Mouse (Mus musculus): Measurements from ENCODE around the gene Syna. TPM values are rescaled to one million over a fixed set of nuclear protein-coding genes. Genes with fewer than 3 reads are reported as not detected.

Syna gene
- total RNA-seq (2021), result not detected
- long read RNA-seq, experiment 1, result 0 reads
- long read RNA-seq, experiment 2, result 0 reads

DNA sequence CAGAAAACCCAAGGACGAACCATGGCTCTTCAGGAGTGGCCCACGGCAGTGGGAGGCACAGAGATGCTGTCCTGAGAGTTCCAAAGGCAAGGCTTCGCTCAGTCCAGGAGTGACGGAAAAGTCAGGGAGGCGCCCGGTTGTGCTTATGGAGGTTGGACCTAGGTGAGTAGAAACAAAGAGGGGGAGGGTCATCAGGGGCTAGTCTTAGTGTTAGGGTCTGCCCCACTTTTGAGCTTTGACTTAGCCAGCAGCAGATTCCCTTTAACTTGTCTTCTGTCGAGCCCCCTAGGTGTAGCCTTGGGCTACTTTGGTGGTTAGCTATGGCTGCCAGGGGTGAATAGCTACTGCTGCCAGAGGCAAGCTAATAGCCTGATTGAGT, at the start of gene Syna:
TSS of gene Syna (minus strand) at position 101 of the 379 bp plus-strand sequence.
- DNase-seq (ENCODE audit: low spot score), result no peak

DNA sequence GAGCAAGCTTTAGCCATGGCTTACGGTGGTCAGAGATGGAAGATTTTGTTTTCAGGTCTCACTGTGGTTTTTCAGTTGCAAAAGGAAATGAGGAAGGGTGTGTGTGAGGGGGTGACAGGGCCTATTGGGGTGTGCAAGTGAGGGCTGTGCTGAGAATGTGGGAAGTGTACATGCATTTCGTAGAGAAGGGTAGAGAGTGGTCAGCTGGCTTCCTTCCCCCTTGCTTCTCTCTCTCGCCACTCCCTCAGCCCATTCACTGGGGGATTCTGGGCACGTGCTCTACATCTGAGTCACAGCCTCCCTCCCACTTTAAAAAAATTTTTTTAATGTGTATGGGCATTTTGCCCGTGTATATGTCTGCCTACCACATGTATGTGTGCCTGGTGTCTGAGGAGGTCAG, 47.1 kb upstream of the Syna start:
- DNase-seq (ENCODE audit: low spot score), result no peak

DNA sequence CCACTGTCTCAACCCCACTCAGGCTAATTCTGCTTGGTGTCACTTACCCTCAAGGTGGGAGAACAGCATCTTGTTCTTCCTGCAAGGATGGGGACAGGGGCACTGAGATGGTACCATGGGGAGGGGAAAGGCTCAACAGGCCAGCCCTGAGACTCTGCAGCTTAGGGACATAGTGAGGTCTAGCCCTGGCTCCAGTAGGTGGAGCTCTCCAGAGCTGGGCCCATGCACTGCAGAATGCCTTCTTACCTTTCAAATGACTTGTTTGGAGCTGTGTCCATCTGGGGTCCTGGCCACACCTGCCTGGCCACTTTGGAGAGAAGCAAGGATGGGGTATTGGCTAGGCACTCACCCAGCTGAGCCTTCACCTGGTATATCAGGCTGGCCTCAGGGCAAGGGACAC, 46.3 kb upstream of the Syna start:
- DNase-seq (ENCODE audit: low spot score), result no peak

DNA sequence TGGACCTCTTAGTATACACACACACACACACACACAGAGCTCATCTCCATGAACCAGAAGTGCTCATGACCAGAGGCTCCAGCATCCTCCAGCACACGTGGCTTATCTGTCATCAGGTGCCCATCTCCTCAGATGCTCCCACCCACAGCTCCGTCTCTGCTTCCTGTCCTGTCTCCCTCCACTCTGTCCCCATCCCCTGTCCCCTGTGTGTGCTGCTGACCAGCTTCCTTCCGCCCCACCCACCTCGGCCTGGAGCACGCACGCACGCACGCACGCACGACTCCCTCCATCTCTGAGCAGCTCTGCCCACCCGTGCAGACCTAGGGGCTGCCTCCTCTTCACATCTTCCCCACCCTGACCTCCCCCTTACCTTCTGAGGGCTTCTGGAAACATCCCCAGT, 44.4 kb upstream of the Syna start:
- DNase-seq (ENCODE audit: low spot score), result no peak

DNA sequence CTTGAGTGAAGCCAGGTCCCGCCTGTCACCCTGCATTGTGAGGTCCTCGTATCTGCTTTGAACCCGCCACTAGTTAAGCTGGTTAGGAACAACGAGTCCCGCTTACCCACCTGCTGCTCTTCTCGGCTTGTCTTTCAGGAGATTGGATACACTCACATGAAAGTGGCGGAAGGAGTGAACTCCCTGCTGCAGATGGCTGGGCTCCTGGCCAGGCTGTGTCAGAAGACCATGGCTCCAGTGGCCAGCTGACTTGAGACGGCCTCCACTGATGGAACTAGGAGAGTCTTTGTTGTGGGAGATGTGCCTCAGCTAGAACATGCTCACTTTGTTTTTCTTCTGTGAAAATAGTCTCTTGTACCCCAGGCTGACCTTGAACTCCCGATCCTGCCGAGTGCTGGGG, 37.7 kb upstream of the Syna start:
- peak; percentile 34 for DNase-seq (ENCODE audit: low spot score)

DNA sequence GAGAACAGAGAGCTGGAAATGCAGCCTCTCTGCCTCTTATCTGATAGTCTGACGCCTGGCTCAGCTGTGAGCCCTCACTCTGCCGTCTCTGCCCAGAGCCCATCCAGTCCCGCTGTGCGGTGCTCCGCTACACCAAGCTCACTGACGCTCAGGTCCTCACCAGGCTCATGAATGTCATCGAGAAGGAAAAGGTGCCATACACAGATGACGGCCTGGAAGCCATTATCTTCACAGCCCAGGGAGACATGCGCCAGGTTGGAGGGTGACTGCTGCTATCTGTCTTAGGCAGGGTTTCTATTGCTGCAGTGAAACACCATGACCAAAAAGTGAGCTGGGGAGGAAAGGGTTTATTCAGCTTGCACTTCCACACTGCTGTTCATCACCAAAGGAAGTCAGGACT, 33.1 kb upstream of the Syna start:
- no peak for DNase-seq (ENCODE audit: low spot score)

DNA sequence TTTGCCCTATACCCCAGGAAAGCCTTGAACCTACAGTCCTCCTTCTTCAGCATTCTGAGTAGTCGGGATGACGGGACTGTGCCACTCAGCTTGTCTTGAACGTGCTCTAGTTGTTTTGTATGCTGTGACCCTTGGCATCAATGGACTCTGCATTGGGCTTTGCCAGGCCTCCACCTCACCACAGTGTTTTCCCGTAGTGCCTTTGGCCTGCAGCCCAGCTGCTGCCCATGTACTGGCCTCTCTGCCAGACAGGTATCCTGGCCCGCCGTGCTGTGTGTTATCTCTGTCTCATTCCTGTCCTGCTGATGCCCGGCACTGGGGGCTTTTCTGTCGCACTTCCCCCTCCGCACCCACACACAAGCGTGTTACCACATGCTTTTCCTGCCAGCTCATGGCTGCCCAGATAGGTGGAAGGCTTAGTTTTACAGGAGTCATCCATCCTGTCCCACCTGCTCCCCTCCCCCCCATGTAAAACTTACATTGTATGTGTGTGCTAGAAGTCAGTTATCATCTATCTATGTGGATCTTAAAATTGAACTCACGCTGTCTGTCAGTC, 32.1 kb upstream of the Syna start:
- no peak for DNase-seq (ENCODE audit: low spot score)

DNA sequence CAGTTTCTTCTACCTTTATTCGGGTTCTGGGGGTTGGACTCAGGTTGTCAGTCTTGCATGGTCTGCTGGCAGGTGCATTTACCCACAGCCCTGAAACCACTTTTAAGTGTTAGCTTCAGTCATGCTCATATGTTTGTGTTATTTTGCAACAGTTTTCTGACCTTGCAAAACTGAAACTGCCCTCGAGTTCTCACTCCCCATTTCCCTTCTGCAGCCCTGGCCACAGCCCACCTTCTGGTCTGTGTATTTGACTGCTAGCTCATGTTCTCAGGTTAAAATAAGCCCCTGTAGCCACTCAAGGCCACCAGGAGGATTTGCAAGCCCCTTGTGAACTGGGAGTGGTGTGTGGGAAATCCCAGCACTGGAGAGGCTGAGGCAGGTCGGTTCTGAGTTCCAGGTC, 29.9 kb upstream of the Syna start:
- no peak for DNase-seq (ENCODE audit: low spot score)

DNA sequence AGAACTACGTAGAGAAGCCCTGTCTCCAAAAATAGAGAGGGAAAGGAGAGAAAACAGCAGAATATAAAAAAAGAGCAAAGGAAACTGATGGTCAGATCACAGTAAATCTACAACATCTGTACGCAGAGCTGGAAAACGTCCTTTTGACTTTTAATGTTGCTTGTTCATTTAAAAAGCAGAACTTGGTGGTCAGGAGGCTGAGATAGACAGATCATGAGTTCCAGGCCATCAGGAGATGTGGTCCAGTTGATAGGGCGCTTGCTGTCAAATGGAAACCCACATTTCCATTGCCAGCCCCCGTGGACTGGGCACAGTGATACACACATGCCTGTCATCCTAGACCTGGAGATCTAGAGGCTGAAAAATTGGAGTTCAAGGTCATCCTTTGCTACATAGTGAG, 24.8 kb upstream of the Syna start:
- no peak for DNase-seq (ENCODE audit: low spot score)

DNA sequence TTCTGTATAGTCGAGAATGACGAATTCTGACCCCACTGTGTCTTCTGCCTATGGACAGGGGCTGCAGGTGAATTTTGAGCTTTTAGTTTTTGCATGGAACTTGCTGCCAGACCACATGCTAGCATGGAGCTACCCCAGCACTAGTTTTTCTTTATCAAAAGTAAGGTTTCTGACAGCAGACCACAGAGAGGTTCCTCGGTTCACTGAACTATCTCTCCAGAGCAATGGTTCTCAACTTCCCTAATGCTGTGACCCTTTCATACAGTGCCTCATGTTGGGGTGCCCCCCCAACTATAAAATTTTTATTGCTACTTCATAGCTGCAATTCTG, 23.9 kb upstream of the Syna start:
- DNase-seq (ENCODE audit: low spot score), result no peak

DNA sequence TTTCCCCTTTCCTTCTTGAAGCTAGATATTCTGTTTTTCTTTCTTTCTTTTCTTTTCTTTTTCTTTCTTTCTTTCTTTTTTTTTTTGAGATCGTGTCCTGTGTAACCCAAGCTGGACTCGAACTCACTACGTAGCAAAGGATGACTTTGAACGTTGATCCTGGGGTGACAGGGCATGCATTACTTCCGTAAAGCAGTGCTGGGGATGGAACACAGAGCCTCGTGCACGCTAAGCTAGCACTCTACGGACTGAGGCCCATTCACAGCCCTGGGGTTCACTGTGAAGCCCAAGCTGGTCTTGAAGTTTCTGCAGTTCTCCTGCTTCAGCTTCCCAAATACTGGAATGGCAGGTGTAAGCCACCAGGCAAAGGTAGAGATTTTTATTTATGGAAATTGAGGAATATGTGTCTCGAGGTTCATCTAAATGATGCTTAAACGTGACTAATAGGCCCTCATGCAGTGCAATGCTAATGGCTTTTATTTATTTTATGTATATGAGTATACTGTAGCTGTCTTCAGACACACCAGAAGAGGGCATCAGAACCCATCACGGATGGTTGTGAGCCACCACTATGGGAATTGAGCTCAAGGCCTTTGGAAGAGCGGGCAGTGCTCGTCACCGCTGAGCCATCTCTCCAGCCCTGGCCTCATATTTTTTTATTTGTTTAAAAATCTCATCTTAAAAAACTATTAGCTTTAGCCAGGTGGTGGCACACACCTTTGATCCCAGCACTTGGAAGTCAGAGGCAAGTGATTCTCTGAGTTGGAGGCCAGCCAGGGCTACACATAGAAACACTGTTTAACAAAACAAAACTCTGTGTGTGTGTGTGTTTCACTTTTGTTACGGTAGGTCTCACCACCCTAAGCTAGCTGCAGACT, 23.3 kb upstream of the Syna start:
- no peak for DNase-seq (ENCODE audit: low spot score)

DNA sequence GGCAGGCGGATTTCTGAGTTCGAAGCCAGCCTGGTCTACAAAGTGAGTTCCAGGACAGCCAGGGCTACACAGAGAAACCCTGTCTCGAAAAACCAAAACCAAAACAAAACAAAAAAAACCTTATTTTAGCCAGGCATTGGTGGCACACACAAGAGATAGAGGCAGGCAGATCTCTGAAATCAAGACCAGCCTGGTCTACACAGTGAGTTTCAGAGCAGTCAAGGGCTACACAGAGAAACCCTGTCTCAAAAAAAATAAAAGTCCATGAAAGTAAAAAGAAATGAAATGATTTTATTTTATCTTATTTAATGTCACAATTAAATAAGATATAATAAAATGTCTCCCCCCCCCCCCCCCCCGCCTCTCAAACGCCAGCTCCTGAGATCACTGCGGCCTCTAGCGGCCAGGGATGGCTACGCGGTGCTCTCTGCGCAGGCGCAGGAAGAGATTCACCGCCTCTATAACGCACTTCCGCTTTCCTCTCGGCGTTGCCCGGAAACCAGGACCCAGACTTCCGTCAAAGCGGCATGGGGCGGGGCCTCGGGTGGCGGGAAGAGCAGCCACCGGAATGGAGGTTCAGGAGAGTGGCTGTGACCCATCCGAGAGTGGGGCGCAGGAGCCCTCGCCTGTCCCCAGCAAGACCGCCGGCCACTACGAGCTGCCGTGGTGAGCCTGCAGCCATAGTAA, 22.4 kb upstream of the Syna start:
- peak; percentile 98 for DNase-seq (ENCODE audit: low spot score)

DNA sequence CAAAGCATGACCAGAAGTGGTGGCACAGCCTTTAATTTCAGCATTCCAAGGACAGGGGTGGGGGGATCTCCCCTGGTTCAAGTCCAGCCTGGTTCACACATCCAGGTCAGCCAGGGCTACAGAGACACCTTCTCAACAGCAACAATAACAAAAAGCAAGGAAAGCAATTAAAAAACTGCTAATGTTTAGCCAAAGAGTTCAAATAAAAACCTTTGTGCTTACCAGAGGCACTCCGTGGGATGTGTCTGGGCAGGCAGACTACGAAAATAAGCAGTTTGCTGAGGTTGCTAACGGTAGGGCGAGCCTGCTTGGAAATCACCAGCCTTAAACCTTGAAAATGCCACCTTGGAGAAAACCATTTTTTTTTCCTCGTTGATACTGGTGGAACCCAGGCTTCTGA, 21.2 kb upstream of the Syna start, which contains the start of gene Rfc2:
TSS of gene Rfc2 (plus strand) at position 221 of the 400 bp plus-strand sequence.
- DNase-seq (ENCODE audit: low spot score), result no peak

DNA sequence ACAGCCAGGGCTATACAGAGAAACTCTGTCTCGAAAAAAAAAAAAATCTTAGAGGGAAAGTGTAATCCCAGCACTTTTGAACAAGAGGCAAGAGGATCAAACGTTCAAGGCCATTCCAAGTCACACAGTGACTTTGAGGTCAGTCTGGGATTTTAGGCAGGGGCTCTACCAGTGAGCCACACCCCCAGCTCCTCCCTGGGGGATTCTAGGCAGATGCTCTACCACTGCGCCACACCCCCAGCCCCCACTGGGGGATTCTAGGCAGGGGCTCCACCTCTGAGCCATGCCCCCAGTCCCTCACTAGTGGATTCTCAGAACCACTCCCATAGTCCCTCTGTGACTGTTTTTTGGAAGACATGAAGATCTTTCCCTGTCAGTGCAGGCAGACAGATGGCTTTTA, 19.2 kb upstream of the Syna start:
- no peak for DNase-seq (ENCODE audit: low spot score)

DNA sequence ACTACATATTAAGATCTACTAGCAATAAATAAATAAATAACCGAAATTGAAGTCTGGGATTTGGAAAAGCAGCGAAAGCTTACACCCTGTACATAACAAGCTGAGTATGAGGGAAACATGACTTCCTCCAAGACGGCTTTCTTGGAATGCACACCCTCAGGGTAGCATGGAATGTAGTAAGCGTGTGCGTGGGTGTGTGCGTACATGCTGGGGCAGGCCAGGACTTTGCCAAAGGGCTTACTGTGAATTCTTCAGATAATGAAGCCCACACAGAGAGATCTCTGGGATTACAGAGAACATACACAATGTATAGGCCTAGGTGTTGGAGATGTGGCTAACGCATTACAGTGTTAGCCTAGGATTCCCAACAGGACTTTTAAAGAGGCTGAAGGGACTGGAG, 17.6 kb upstream of the Syna start:
- DNase-seq (ENCODE audit: low spot score), result no peak

DNA sequence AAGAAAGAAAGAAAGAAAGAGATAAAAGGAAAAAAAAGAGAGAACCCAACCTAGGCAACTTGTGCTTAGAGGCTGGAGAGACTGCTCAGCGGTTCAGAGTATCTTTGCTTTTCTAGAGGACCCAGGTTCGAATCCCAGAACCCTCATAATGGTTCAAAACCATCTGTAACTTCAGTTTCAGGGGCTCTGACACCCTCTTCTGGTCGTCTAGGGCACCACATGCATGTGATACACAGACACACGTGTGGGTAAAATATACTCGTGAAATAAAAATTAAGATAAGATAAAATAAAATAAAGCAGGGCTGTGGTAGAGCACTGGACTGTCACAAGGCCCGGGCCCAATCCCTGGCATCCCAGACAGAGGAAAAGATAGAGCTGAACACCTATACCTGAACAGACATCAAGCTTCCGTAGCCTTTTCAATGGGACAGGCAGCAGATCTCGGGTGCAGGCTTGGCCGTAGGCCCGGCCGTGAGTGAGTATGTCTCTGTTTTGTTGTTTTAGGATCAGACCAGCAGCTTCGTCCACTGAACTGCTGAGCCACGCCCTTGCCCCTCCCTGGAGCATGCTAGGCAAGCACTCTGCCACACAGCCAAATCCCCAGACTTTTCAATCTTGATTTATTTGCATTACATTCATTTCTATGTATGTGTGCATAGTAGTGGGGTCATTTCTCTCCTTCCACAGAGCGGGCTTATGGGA, 16.7 kb upstream of the Syna start:
- no peak for DNase-seq (ENCODE audit: low spot score)

DNA sequence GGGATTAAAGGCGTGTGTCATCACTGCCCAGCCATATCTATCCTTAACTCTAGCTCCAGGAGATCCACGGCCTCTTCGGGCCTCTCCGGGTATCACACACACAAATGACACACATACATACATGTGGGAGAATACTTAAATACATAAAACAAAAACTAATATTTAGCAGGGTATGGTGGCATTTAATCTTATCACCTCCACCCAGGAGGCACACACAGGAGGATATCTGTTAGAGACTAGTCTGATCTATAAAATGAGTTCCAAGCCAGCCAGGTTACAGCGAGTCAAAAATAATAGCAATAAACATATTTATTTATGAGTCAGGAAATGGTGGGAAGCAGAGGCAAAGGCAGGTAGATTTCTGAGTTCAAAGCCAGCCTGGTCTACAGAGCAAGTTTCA, 15.9 kb upstream of the Syna start:
- DNase-seq (ENCODE audit: low spot score), result no peak

DNA sequence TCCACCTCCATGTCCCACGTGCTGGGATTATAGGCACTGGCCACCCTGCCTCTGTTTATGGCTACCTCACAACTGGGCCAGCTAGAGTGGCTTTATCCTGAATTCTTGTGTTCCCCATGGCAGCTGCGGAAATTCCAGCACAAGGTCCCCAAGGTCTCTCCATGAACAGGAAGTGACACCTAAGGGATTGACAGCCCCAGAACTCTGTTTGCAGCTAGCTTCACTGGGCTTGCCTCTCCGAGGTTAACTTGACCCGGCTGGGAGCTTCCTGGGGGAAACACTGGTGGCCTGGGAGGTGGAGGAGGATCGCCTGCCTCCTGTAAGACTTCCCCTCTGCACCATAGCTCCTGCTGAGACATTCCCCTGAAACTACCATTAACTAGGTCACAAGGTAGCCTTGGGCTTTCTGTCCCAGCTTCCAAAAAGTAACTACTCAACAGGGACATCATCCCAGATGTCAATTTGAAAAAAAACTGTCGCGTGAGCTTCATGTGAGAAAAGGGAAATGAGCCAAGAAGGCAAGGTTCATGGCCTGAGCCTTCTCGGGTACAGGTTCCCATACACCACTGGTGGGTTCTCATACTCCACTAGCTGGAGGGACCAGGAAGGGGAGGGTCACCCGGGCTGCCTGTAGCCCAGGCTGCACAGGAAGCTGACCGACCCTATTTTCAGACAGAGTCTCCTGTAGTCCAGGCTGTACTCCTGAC, 12.7 kb upstream of the Syna start:
- DNase-seq (ENCODE audit: low spot score), result no peak

DNA sequence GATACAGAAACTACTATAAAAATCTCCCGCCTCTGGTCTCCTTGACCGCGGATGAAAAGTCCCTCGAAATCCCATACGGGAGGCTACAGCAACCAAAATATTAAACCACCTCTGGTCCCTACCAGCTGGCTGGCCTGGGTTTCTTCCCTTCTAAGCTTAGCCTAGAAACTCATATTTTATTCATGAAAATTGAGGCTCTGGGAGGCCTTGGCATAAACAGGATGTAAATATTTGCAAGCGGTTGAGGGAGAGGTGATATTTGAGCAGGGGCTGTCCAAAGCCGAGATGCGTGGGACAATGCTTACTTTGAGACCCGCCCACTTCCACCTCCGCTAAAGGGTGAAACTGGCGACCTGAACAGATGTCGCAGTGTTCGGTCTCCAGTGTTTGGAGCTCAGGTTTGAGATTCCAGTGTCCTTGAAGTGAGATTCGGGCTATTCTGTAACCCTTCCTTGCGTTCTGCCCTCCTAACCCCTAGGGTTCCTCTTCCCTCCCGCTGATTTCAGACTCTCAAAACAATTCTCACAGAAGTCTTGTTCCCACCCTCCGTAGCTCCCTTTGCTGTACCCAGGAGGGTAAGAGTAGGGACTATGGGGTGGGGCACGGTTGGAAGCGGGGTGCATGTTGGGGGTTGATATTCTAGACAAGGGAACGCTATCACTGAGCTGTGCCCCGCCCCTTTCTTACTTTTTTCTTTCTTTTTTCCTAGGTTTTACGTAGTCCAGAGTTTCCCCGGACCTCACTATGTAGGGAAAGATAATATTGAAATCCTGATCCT, 11.9 kb upstream of the Syna start:
- DNase-seq (ENCODE audit: low spot score), result peak; percentile 62

DNA sequence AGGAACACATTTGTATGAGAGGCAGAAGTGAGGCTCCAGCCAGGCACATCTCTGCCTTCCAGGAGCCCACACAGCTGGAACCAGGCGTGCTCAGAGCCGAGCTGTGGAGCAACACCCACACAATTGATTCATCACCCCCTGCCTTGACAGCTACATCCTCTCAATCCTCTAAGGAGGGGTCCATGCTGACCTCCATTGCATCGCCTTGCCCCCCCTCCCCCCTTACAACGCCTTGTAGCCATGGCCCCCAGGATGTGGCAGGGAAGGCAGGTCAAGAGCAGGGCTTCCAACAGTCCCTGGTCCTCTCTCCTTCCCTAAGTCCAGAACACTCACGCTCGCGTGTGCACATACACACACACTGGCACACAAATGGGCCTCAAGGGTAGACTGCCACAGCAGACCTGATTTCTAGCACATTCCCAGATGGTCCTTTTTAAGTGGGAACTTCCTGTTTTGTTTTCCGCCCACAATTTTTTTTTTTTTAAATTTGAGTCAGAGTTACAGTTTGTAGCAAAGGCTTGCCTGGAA, 9.1 kb upstream of the Syna start:
- DNase-seq (ENCODE audit: low spot score), result no peak

Data from gastrocnemius, adult 18-20 months (tissue).